Mouse (Mus musculus): ENCODE measurements around the gene Rnf220. TPM values are rescaled to one million over a fixed set of nuclear protein-coding genes. Genes with fewer than 3 reads are reported as not detected.

Gene Rnf220
- polyA plus RNA-seq (2012) = 112 and 120 TPM in 2 replicates

DNA sequence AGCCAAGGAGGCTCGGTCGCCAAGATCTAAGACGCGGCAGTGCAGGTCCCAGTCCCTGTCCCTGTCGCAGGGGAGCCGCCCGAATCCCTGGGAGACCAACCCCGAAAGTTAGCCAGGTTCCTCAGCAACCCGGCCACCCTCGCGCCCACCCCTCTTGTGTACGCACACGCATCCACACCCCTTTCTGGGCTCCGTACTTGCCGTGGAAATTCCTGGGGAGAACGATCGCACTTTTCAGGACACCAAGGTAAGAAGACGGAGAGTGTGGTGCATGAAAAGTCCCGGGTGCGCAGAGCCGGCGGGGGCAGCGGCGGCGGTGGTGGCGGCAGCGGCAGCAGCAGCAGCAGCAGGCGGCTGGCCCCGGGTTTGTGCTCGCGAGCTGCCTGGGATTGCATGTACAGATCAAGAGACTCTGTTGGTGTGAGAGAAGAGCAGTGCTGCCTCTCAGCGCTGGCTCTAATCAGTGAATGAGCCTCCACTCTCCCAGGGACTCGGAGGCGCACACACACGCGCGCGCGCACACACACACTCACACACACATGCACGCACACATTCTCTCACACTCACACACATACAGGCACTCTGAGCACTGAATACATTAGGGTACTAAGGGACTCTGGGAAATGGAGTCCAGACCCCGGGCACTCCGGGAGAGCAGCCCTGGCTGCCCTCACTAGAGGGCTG is at the start of gene Rnf220:
Rnf220 (minus strand) TSS at position 571 of the 684 bp plus-strand sequence.
- no peak for TF ChIP-seq GATA1 (IDR thresholded peaks at IDR 0.05; ENCODE audit: low read length)

DNA sequence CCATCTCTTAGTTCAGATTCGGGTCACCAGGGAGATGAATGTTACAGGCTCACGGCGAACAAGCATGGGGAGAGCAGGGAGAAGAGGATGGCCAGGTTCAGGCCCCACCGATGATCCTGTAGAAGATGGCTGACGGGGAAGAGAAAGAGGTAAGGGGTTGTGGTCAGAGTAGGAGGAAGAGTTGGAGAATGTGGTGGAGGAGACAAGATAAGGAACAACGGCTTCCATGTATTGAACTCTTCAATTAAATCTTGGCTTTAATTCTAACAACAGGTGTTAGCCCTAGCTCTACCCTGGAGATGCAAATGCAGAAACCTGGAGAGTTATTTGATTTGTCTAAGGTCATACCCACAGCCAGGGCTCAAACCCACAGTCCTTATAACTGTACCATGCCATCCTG is 49.8 kb upstream of the Rnf220 start:
- TF ChIP-seq GATA1 (IDR thresholded peaks at IDR 0.05; ENCODE audit: low read length) = no peak

DNA sequence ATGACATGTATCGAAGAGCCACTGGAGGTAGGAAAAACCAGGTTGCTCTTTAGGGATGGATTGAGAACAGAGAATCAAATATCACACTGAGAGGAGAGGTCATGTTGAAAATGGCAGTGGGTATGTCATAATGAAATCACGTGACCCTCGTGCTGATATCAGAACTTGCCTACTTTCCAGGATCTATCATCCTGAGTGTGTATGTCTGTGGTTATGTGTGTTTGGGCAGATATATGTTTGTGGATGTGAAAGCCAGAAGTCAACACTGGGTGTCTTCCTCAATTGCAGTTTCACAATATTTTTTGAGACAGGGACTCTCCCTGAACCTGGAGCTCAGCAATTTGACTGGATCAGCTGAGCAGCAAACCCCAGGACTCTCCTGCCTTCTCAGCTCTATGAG is 48.6 kb upstream of the Rnf220 start:
- no peak for TF ChIP-seq GATA1 (IDR thresholded peaks at IDR 0.05; ENCODE audit: low read length)

DNA sequence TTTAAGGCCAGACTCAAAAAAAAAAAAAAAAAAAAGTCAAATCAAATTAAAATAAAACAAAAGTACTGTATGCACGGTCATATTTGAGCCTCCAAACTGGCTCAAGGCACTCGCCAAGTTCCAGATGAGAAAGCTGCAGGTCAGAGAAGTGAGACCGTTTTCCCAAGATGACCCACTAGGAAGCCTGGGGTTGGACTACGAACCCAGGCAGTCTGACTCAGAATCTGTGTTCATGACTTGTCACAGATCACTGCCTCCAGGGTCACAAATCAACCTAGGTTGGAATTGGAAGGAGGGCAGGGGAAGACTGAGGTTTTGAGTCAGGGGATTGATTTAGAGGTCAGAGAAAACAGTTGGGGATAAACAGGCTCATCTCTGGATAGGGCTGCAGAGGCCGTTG is 43.7 kb upstream of the Rnf220 start:
- no peak for TF ChIP-seq GATA1 (IDR thresholded peaks at IDR 0.05; ENCODE audit: low read length)

DNA sequence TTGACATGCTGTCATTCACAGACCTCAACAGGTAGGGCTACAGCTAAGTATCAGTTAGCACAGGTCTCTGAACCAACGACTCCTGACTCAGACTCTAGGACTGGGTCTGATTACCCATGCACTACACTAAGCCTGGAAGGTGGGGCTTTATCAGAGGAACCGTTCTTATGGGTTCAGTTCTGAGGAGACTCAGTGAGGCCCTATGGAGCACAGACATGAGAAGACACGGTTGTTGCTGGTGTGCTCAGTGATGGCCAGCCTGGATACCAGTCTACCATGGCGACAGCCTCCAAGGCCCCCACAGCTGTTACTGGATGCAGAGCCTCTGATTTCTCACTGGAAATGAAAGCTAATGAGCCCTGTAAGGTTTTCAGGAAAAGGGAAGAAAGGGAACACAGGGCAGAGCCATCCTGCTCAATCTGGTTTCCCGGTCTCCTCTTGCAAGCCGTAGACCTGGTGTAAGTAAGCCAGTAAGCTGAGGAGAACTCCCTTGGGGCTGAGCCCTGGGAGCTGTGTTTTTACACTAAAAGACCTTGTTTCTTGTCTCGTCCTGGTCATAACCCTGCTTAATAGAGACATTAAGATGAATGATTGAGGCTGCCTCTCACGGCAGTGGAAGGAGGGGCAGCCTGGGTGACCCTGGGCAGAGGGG is 42.6 kb upstream of the Rnf220 start:
- TF ChIP-seq GATA1 (IDR thresholded peaks at IDR 0.05; ENCODE audit: low read length) = no peak

DNA sequence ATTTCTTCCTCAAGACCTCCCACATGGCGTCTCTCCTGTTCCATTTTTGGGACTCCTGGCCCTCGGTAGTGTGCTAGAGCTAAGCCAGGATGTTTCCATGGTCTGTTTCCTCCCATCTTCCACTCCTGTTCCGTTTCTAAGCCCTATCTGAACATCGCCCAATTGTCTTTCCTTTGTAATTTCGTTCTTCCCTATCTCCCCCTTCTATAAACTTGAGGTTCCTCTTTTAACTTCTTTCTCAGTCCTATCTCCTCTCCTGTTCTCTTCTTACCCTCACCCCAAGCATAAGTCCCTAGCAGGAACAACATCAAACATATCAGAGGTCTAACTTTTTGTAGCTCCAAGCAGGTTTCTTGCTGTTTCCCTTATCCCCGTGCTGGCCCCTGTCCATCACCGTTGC is 40.1 kb upstream of the Rnf220 start:
- TF ChIP-seq GATA1 (IDR thresholded peaks at IDR 0.05; ENCODE audit: low read length) = no peak

DNA sequence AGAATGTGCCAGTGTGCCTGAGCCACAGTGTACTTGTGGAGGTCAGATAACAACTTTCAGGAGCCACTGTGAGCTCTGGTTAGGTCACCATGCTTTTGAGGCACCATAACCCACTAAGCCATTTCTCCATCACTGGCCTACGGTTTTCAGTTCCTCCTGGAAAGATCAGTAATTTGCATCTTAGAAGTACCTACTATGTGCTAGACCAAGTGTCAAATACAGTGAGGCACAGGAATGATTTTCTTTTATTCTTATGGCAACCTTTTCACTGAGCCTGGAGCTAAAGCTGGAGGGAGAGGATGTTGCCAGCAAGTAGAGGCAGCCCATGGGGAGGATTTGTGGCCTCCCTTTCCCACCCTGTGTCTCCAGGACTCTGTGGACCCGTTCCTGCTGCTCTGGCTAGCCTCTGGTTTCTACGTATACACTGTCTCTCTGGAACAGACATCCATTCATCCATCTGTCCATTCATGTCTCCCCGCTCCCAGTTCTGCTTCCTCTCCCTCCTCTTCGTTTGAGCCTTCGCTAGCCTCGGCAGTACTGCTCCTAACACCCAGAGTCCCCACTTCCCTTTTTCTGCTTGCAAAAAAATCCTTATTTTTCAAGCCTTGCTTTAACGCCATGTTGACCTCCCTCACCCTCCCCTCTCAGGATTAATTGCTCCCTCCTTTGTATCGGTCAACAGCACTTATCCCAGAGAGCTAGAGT is 38.8 kb upstream of the Rnf220 start:
- no peak for TF ChIP-seq GATA1 (IDR thresholded peaks at IDR 0.05; ENCODE audit: low read length)

DNA sequence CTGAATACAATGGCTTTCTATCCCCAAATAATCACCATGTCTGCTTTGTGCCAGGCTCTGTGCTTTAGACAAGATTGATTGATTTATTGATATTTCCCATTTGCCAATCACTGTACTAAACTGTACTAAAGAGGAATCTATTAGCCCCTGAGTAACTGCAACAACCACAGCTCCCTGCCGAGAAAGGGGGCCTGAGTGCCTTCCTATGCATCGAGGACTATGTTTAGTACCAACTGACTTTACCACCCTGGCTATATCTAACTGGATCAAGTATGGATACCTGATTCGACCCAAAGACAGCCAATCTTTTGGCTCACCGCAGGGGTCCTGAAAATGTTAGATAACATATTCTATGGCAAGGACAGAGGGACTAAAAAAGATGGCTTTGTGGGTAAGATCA is 33.0 kb upstream of the Rnf220 start:
- TF ChIP-seq GATA1 (IDR thresholded peaks at IDR 0.05; ENCODE audit: low read length) = no peak

DNA sequence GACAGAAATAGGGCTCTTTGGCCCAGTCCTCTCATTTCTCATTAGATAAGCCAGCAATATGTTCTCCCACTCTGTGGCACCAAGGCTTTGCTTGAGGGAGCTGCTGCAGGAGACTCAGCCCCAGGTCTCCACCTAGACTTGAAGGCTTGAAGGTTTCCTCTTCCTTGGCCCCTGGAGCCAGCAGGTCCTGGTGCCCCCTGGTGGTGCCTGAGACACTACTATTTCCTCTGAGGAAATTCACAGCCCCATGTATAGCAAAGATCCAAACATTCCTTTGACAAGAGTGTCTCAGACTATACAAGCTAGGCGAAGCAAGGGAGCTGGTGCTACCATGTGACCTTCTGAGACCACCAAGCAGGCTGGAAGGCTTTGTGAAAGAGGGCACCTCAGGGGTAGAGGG is 31.1 kb upstream of the Rnf220 start:
- TF ChIP-seq GATA1 (IDR thresholded peaks at IDR 0.05; ENCODE audit: low read length) = no peak

DNA sequence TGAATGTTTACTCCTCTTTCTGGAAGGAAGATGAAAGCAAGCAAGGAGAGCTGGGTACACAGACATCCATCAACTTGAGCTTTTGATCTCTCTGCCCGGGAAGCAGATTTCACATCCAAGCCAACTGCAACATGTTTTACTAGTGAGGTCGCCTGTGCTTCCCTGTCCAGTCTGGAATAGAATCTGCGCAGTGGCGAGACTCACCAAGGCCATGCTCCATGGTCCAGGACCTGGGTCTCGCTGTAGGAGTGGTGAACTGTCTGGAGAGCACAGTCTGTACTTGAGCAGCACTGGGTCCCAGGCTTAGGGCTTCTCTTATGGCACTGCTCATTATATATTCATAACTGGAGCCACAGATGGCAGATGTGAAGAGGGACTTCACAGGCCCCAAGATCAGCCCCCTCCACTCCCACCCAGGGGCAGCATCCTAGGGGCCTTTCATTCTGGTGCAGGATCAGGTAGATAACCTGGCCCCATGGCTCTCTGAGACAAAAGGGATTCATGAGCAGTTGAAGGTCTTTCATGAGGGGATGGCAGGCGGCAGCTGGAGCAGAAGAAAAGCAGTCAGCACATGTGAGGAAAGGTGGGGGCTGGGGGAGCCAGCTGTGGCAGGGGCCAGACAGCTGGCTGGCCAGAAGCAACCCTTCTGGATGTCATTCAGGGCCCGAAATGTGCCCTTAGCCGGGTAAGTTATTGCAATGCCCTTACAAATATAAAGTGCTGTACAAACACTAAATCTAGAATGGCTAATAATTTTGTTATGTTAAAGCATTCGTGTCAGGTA is 30.5 kb upstream of the Rnf220 start:
- no peak for TF ChIP-seq GATA1 (IDR thresholded peaks at IDR 0.05; ENCODE audit: low read length)

DNA sequence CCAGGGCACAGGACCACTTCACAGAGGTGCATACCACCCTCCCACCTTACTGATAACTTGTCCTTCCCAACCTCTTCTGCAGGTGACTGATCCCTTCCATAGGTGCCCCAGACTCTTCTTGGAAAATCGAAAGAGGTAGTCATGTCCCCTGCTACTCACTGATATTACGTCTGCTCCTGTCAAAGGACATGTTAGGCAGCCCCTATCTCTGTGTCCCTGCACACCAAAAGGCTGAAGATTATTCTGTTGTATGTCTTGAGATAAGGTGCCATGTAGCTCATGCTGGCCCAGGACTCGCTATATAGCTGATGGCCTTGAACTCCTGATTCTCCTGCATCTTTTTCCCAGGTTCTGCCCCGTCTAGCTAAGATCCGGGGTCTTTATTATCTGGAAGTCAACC is 29.1 kb upstream of the Rnf220 start:
- no peak for TF ChIP-seq GATA1 (IDR thresholded peaks at IDR 0.05; ENCODE audit: low read length)

DNA sequence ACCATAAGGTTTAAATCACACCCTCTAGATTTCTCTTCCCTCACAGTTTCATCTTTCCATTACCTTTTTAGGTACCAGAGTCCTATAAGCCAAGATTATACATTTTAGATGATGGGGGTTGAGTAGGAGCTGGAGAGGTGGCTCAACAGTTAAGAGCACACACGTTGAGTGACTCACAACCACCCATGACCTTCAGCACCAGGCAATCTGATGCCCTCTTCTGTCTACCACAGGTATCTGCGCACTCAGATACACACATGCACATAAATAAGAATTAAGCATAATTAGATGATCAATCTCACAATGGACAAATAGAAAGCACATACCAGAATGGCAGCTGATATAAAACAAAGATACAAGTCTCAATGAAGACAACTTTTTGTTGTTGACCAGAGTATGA is 24.5 kb upstream of the Rnf220 start:
- no peak for TF ChIP-seq GATA1 (IDR thresholded peaks at IDR 0.05; ENCODE audit: low read length)

DNA sequence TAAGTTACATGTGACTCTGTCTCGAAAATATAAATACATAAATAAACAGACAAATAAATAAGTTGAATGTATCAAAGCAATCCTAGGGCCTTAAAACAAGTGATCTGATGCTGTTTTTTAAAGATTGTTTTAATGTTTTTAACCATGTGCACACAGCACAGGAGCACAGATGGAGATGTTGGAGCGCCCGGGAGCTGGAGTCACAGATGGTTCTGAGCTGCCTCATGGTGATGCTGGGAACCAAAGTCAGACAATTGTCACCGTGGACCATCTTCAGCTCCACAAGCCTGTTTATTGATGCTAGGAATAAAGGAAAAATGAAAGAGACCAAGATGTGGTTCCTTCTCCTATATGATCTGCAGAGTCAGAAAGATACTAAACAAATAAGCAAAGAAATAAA is 21.4 kb upstream of the Rnf220 start:
- no peak for TF ChIP-seq GATA1 (IDR thresholded peaks at IDR 0.05; ENCODE audit: low read length)

DNA sequence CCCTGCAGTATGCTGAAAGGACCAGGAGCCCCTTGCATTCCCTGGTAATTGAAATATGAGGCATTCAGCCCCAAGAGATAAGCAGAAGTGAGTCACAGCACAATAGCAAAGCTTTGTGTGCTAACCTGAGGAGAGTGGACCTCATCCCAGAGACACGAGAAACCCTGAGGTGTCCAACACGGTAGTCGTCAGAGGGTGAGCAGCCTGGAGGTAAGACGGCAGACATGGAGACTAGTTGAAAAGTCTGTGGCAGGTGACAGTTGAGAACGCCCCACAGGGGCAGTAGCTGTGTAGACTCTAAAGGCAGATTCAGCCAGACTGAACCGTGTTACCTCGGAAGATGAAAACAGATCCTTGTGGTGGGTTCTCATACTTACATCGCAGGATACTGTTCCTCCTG is 2.2 kb upstream of the Rnf220 start:
- no peak for TF ChIP-seq GATA1 (IDR thresholded peaks at IDR 0.05; ENCODE audit: low read length)

DNA sequence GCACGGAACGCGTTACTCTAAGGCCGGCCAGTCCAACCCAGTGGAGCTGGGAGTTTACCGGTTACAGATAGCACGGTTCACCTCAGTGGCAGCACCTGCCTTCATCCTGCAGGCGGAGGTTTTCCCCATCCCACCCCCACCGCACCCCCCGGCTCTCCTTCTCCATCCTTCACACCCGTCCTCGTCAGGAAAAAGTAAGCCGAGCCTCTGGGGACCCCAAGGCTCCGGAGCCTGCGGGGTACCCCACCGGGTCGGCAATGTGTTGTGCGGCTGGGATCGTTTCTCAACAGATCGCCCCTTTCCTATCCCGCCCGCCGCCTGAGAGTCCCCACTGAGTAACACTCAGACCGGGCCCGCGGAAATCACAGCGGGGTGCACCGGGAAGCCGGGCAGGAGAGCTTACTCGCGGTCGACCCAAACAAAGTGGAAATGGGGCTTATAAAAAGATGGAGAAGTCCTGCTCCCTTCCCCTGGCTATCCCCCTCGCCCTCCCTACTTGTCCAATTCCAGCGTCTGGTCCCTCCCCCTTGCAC is 917 bp downstream of the Rnf220 start:
- no peak for TF ChIP-seq GATA1 (IDR thresholded peaks at IDR 0.05; ENCODE audit: low read length)
